Comparison of ENCODE assay signal across 12 mouse cellular contexts in genomic region chr8:75023660-75024316, GRCm38 (mm10). TPM values are rescaled to one million over a fixed set of nuclear protein-coding genes. Genes with fewer than 3 reads are reported as not detected.
A peak's percentile ranks its signal among the peaks of the same experiment; 100 is the strongest.
DNase-seq lines count a peak whose midpoint lies in the region; ATAC-seq and TF ChIP-seq lines count a peak whose summit lies in the region.
"Had no signal": no experiment of that assay in that cellular context is flagged by ENCODE, and none has a peak within 500 bp of the region (broad histone marks: within the 10 kb centered on the region; RNA-seq: fewer than 3 reads in every experiment).

No protein-coding gene starts in this region.

- 88% methylated on average over 3 of the region's 3 CpGs for WGBS in heart, postnatal 0 days
- WGBS in heart, embryonic 12.5 days = 88% methylated on average over 3 of the region's 3 CpGs
- 94% methylated on average over 3 of the region's 3 CpGs for WGBS in thymus, adult 2 months

- no peak overlapping the region for H3K4me3 ChIP-seq in heart, postnatal 0 days (ENCODE audit: low read depth, low read length)
- no peak overlapping the region for H3K4me3 ChIP-seq in heart, embryonic 12.5 days
- H3K4me3 ChIP-seq in thymus, adult 2 months (ENCODE audit: control insufficient read depth, insufficient read depth, low read length) = no peak overlapping the region
- H3K4me3 ChIP-seq: embryonic facial prominence, embryonic 12.5 days; heart, embryonic 10.5 days had no signal

- H3K27me3 ChIP-seq in heart, postnatal 0 days (ENCODE audit: control insufficient read depth, insufficient read depth, low read length) = no peaks in the 10 kb centered on the region
- H3K27me3 ChIP-seq in heart, embryonic 12.5 days (replicated peaks) = no peaks in the 10 kb centered on the region
- no peaks in the 10 kb centered on the region for H3K27me3 ChIP-seq in thymus, adult 2 months (ENCODE audit: control insufficient read depth, insufficient read depth, low read length)
- H3K27me3 ChIP-seq: embryonic facial prominence, embryonic 12.5 days had no signal

- H3K27ac ChIP-seq in heart, postnatal 0 days (ENCODE audit: low read depth) = no peak overlapping the region
- no peak overlapping the region for H3K27ac ChIP-seq in heart, embryonic 12.5 days (ENCODE audit: poor library complexity, severe bottlenecking)
- H3K27ac ChIP-seq in thymus, adult 2 months (ENCODE audit: control insufficient read depth, insufficient read depth, low read length) = no peak overlapping the region
- H3K27ac ChIP-seq: embryonic facial prominence, embryonic 12.5 days; heart, embryonic 10.5 days had no signal

- no peak for TF ChIP-seq POLR2A in thymus, adult 2 months (IDR thresholded peaks at IDR 0.05; ENCODE audit: control insufficient read depth, extremely low read depth, insufficient read depth, low read length, poor library complexity)

- H3K36me3 ChIP-seq in heart, postnatal 0 days (replicated peaks; ENCODE audit: control insufficient read depth, insufficient read depth, low read length) = peaks cover 68% of the 10 kb centered on the region
- H3K36me3 ChIP-seq in heart, embryonic 12.5 days = peaks cover 75% of the 10 kb centered on the region
- peaks cover 36% of the 10 kb centered on the region for H3K36me3 ChIP-seq in thymus, adult 2 months (ENCODE audit: control insufficient read depth, insufficient read depth, low read length)

- no peak overlapping the region for H3K9ac ChIP-seq in heart, postnatal 0 days (replicated peaks; ENCODE audit: low read depth, low read length)
- H3K9ac ChIP-seq in heart, embryonic 12.5 days = no peak overlapping the region
- H3K9ac ChIP-seq: embryonic facial prominence, embryonic 12.5 days; forebrain, postnatal 0 days had no signal

- TF ChIP-seq EP300 in heart, postnatal 0 days (IDR thresholded peaks at IDR 0.05; ENCODE audit: low read depth) = no peak

- no peaks in the 10 kb centered on the region for H3K4me1 ChIP-seq in heart, postnatal 0 days (ENCODE audit: control insufficient read depth, insufficient read depth)
- peaks cover under 1% of the 10 kb centered on the region for H3K4me1 ChIP-seq in heart, embryonic 12.5 days (replicated peaks)
- H3K4me1 ChIP-seq in thymus, adult 2 months (replicated peaks; ENCODE audit: control insufficient read depth, insufficient read depth, low read length) = no peaks in the 10 kb centered on the region
- H3K4me1 ChIP-seq: heart, embryonic 10.5 days had no signal

- TF ChIP-seq CTCF in heart, postnatal 0 days (IDR thresholded peaks at IDR 0.05; ENCODE audit: low read depth) = 0 out of 2 replicates have a peak, but pooled peaks have one; percentile 23
- no peak for TF ChIP-seq CTCF in thymus, adult 2 months (IDR thresholded peaks at IDR 0.05; ENCODE audit: borderline replicate concordance, control insufficient read depth, extremely low read depth, insufficient read depth, low read length, poor library complexity)

- DNase-seq in heart, postnatal 0 days (ENCODE audit: low spot score) = no peak
- DNase-seq in thymus, adult 2 months = peak; percentile 27
- DNase-seq in thymus, postnatal 0 days (ENCODE audit: low spot score) = no peak
- DNase-seq in thymus, postnatal 36 days = peak; percentile 18 to 23
- DNase-seq in adrenal gland, postnatal 10 days = no peak
- DNase-seq in urinary bladder, postnatal 14 days (ENCODE audit: low spot score) = no peak
- DNase-seq: forebrain, postnatal 0 days; layer of hippocampus, postnatal 36 days had no signal

- H3K4me2 ChIP-seq in heart, postnatal 0 days (ENCODE audit: low read depth, low read length) = no peak overlapping the region
- no peak overlapping the region for H3K4me2 ChIP-seq in heart, embryonic 12.5 days
- H3K4me2 ChIP-seq: embryonic facial prominence, embryonic 12.5 days had no signal

- no peaks in the 10 kb centered on the region for H3K9me3 ChIP-seq in heart, postnatal 0 days (replicated peaks; ENCODE audit: control insufficient read depth, low read length)
- H3K9me3 ChIP-seq in heart, embryonic 12.5 days (replicated peaks) = no peaks in the 10 kb centered on the region
- H3K9me3 ChIP-seq: embryonic facial prominence, embryonic 12.5 days; heart, embryonic 10.5 days had no signal

- no peak for ATAC-seq in heart, postnatal 0 days (ENCODE audit: insufficient read depth, low read depth)
- no peak for ATAC-seq in heart, embryonic 12.5 days (ENCODE audit: insufficient number of reproducible peaks, low FRiP score)
- peak; percentile 81 for ATAC-seq in erythroblast, adult 5-6 weeks (replicated peaks; ENCODE audit: low FRiP score, poor library complexity, severe bottlenecking)
- ATAC-seq: forebrain, postnatal 0 days had no signal

RNA-seq across cellular contexts. Expression of gene Tom1, which starts 9.7 kb away (rescaled TPM):
- total RNA-seq in heart, postnatal 0 days (2014; rRNA removed; ENCODE audit: low replicate concordance) = 56.1 and 110 TPM in 2 replicates
- 68.7 and 75.8 TPM in 2 replicates for polyA plus RNA-seq in heart, postnatal 0 days (2015; fragmentation: Nextera tagmentation; extraction: Ambion mirVana)
- 39.3 and 39.8 TPM in 2 replicates for polyA plus RNA-seq in heart, embryonic 12.5 days (2016; fragmentation: Nextera tagmentation; extraction: Ambion mirVana)
- 31.7 and 41.9 TPM in 2 replicates for polyA plus RNA-seq in thymus, adult 2 months (2012; rRNA removed)
- 18.8 and 21.3 TPM in 2 replicates for polyA plus RNA-seq in thymus, postnatal 0 days (2015; fragmentation: Nextera tagmentation; extraction: Ambion mirVana)
- 11.7 and 14.8 TPM in 2 replicates for total RNA-seq in erythroblast, adult 5-6 weeks (2015; ENCODE audit: low replicate concordance)
- total RNA-seq in erythroblast, adult 5-6 weeks (2017; ENCODE audit: low replicate concordance) = 8.1 and 19.8 TPM in 2 replicates
- 10 to 100 TPM; 28.3 to 31.5 TPM for total RNA-seq in adrenal gland, postnatal 10 days (2021)

RNA-seq across cellular contexts. Expression of gene Hmgxb4, which starts 30.6 kb away (rescaled TPM):
- total RNA-seq in heart, postnatal 0 days (2014; rRNA removed; ENCODE audit: low replicate concordance) = 17.0 and 23.7 TPM in 2 replicates
- 9.0 and 10.2 TPM in 2 replicates for polyA plus RNA-seq in heart, postnatal 0 days (2015; fragmentation: Nextera tagmentation; extraction: Ambion mirVana)
- polyA plus RNA-seq in heart, embryonic 12.5 days (2016; fragmentation: Nextera tagmentation; extraction: Ambion mirVana) = 23.8 and 28.4 TPM in 2 replicates
- polyA plus RNA-seq in thymus, adult 2 months (2012; rRNA removed) = 25.6 and 28.7 TPM in 2 replicates
- 29.6 and 30.0 TPM in 2 replicates for polyA plus RNA-seq in thymus, postnatal 0 days (2015; fragmentation: Nextera tagmentation; extraction: Ambion mirVana)
- total RNA-seq in erythroblast, adult 5-6 weeks (2015; ENCODE audit: low replicate concordance) = 14.8 and 21.1 TPM in 2 replicates
- total RNA-seq in erythroblast, adult 5-6 weeks (2017; ENCODE audit: low replicate concordance) = 11.8 and 43.7 TPM in 2 replicates
- total RNA-seq in adrenal gland, postnatal 10 days (2021) = 10 to 100 TPM; 22.9 to 27.3 TPM

Comparison
In these comparisons a context has a peak if more than half of its experiments do, and no peak if none do; other contexts are left out.
1. DNase-seq: peak in thymus, adult 2 months (single experiment) and thymus, postnatal 36 days (2 of 2); none in heart, postnatal 0 days (single experiment), thymus, postnatal 0 days (single experiment), adrenal gland, postnatal 10 days (single experiment) and urinary bladder, postnatal 14 days (single experiment).